Mouse (Mus musculus) kidney, adult 8-10 months (tissue): Measurements from ENCODE around the gene Tet3.
A peak's percentile ranks its signal among the peaks of the same experiment; 100 is the strongest.

Source experiments
- DNase-seq, 2 experiments: peaks; one replicate each; pipeline ENCODE4 v3.0.0; 2022

Gene Tet3

GRCm38 (mm10) chr6:83478217-83478616 lies 19.3 kb upstream of the Tet3 start:
- DNase-seq = no peak

GRCm38 (mm10) chr6:83475431-83475830 lies 16.5 kb upstream of the Tet3 start:
- DNase-seq = no peak

GRCm38 (mm10) chr6:83473240-83473639 lies 14.4 kb upstream of the Tet3 start:
- peak; percentile 71 to 77 for DNase-seq

- no peak for DNase-seq
Observed at GRCm38 (mm10) chr6:83471739-83472138, 12.9 kb upstream of the Tet3 start.

GRCm38 (mm10) chr6:83464011-83464410 lies 5.1 kb upstream of the Tet3 start:
- no peak for DNase-seq

DNA sequence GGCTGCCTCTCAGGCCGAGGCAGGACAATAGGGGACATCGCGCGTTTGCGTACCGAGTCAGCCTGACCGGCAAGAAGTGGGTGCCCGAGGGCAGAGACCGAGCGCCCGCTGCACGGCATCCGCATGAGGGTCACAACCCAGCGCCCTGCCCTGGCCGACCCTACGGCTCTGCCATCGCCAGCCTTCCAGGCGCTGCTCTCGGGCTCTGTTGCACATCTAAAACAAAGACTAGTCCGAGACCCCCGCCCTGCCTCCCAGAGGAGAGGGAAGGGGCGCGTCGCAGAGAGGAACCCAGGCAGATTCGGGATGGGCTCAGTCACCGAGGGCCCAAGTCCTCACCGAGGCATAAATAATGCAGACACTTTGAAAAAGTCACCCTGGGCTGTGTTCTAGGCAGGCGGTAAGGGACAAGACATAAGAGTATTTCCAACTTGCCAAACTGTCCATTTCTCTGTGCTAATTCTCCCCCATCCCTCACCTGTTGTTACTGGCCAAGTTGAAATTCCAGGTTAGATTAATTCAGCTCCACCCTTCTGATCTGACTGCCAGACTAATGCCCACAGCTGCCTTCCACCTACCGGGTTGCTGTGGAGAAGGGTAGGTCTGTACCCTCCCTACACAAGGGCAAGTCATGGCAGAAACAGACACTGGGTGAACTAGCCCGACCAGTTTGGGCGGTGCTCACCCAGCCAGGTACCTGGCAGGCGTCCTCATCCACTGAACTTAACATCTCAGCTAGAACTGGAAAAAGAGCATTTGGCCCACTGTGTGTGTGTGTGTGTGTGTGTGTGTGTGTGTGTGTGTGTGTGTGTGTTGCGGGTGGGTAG lies 1.7 kb downstream of the Tet3 start:
- peak; percentile 64 to 86 for DNase-seq

DNA sequence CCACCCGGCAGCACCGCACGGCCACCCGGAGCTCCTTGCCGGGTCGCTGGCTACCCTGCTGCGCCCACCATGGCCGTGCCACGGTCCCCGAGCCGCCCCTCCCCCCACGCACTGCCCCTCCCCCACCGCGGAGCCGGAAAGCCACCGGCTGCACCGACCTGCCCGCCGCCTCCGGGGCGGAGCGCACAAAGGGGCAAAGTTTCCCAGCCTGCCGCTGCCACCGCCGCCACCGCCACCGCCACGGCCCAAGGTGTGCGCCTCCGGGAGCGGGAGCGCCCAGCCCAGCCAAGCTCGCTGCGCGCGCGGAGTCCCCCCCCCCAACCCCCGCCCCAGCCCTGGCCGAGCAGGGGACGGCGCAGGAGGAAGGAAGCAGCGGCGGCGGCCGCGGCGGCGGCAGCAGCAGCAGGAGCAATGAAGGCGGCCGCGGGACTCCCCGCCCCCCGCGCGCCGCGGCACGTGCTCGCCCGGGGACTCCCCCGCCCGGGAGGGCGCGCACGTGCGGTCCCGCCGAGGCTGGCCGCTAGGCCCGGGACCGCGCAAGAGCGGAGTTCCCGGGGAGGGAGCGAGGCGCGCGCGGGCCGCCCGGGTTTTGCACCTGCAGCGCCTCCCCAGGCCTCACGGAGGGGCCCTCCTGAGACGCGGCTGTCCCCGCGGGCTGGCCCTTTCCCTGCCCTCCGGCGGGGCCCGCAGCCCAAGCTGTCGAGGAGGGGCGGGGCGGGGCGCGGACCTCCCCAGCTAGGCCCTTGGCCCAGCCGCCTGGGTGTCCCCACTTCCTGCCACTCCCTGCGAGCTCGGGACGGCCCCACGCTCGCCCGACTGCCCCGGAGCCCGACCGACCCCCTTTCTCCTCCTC lies 2.5 kb downstream of the Tet3 start:
- DNase-seq = peak; percentile 75

DNA sequence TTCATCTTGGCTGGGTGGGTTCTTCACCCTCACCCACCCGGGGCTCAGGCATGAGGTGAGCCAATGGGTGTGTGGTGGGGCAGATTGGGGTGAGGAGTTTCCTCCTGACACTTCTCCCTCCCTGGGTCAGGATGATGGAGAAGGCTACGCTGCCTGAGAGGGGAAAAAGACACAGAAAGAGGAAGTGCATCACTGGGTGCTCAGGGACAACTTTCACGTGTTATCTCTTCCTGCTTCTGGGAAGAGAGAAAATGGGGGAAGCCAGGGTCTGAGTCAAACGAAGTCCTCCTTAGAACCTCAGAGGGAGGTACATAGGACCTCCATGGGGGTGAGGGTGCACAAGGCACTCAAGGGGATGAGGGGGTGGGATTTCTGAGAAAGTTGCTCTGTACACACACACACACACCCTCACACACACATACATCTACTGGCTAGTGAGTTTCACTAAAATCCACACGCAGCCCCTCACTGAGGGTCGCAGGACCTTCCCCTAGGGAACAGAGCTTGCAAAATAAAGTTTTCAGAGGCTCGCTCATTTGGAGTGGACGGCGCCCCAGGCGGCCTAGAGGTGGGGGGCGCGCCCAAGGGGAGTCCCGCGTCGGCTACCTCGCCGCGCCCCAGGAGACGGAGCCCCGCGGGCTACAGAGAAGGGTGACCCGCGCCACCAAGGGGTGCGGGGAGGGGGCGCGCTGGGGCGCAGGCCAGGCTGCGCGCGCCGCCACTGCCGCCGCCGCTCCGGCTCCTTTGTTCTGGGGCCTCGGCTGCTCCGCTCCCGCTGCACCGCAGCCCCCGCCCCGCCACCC lies 3.4 kb downstream of the Tet3 start:
- DNase-seq = no peak

- no peak for DNase-seq
Observed at GRCm38 (mm10) chr6:83453706-83454105, 5.2 kb downstream of the Tet3 start.

DNA sequence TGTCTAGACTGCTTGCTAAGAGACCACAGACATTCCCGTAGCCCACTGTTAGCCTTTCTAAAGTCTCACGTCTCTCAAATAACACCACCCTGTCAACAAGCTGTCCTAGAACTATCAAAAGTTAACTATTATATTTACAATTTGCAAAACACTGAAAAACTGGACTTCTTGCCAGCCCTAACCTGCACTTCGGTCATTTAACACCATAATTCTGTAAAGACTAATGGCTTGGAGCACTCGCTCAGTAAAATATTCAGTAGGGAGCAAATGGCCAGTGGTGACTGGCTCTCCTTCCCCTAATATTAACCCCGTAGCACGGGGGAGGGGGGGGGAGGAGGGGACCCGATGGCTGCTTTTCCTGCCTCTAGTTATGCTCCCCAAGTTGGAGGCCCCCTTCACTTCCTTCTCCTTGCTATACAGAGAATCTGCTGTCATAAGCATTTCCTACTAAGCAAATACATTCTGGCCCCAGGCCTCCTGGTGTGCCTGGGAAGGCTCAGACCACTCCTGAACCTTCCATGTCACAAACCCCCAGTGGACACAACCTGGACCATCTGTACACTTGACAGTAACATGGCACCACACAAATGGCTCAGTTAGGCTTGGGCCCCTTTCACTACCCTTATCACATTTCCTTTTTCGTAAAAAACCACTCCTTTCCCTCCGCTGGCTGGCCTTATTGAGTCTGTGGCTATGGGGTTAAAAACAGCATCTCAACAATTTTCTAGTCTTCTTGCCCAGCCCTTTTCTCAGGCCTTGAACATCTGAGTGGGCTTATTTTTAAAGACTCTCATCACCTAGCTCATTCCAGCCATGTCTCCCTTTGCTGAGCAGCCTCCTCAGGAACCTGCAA lies 8.2 kb downstream of the Tet3 start:
- no peak for DNase-seq

- no peak for DNase-seq
Observed at GRCm38 (mm10) chr6:83449440-83449839, 9.4 kb downstream of the Tet3 start.

GRCm38 (mm10) chr6:83448911-83449310 lies 10.0 kb downstream of the Tet3 start:
- DNase-seq = no peak

DNA sequence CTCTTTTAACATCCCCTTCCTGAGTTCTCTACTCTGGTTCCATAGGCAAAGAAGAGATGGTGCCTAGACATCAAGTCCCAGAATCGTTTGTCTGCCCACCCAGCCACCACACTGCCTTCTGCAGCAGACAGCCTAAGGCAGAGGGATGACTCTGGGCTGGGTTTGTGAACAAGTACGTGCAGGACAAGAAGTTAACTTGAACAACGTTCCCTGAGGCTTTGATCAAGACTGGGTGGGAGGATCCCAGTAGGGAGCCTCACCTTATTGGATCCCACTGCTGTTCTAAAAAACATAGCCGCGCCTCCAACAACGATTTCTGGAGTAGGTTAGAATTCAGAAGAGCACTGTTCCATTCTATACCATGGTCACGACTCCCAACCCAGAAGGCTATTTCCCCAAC lies 11.9 kb downstream of the Tet3 start:
- DNase-seq = no peak

DNA sequence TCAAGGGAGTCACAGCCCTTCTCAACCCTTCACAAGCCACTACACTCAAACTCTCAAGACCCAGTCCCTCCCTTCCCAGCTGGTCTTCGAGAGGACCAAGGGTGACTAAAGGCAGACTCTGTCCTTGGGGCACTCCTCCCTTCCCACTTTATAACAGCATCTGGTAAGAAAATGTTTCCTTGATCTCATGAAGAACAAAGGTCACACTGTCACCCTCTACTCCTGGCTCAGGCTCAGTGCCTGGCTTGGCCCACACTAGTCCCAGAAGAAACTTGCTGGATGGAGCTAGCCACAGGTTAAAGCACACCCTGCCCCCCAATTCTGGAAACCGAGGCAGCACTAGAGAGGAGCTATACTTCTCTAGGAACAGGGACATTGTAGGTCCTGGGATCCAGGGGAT lies 13.1 kb downstream of the Tet3 start:
- DNase-seq = peak in 1 of 2 experiments; percentile 59

DNA sequence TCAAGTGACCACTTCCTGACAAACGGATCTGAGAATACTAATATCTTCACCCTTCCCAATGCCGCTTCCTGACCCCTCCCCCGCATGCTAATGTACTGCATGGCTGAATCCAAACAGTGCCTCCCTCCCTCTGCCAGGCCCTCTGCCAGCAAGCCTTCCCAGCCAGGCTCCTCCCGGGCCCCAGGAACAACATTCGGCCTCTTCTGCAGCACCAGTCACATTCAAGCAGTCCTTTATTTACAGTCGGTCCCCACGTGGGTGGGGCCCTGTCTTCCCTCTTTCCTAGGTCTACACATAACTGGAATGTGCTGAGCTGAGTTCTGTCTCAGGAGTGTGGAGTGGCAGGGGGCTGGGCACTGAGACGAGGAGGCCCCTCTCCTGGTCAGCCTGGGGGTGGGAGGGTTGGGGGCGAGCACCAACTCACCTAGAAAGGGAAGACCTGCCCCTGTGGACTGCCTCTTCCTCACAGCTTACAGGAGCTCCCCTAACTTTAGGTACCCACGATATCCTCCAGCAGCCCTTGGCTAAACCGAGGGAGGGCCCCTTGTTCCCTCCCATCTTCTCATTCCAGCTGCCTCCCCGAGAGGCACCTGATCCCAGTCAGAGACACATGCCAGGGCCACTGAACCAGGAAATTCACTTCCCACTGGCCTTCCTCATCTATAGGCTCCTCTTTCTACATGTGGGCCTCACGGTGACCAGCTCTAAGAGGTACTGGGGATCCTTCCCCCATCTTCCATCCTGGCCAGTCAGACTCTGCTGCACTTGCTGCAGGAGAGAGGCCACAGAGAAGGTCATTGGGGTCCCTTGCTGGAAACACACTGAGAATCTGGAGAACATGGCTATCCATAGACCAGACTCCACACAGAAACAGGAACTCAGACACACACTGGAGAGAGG lies 15.2 kb downstream of the Tet3 start:
- DNase-seq = peak; percentile 93 to 95

GRCm38 (mm10) chr6:83442639-83443038 lies 16.2 kb downstream of the Tet3 start:
- no peak for DNase-seq

GRCm38 (mm10) chr6:83441259-83442061 lies 17.4 kb downstream of the Tet3 start:
- DNase-seq = peak; percentile 89 to 90

- peak; percentile 55 to 62 for DNase-seq
Observed at GRCm38 (mm10) chr6:83440510-83441258, 18.2 kb downstream of the Tet3 start.

GRCm38 (mm10) chr6:83440197-83440509 lies 18.7 kb downstream of the Tet3 start:
- DNase-seq = no peak

- DNase-seq = no peak
Observed at GRCm38 (mm10) chr6:83439781-83440180, 19.1 kb downstream of the Tet3 start.
